Mouse (Mus musculus): ENCODE measurements around the gene Myo3b. TPM values are rescaled to one million over a fixed set of nuclear protein-coding genes. Genes with fewer than 3 reads are reported as not detected.

The Myo3b gene
- polyA plus RNA-seq, 1 experiment from 2014 or later = not detected

- no peak for ATAC-seq
- no peaks in the 10 kb centered on the region for H3K4me1 ChIP-seq (replicated peaks; ENCODE audit: control insufficient read depth, insufficient read depth, low read length)
- no peak overlapping the region for H3K4me2 ChIP-seq (replicated peaks; ENCODE audit: low read depth)
- TF ChIP-seq CTCF (IDR thresholded peaks at IDR 0.05; ENCODE audit: low read depth) = no peak
- no peaks in the 10 kb centered on the region for H3K36me3 ChIP-seq (ENCODE audit: control insufficient read depth, insufficient read depth)
- no peak overlapping the region for H3K9ac ChIP-seq (ENCODE audit: low read depth, low read length)
- 72% methylated on average over 10 of the region's 10 CpGs for WGBS
- no peak overlapping the region for H3K27ac ChIP-seq (ENCODE audit: low read depth, low read length)
- no peak overlapping the region for H3K4me3 ChIP-seq (ENCODE audit: low read depth, low read length)
- H3K27me3 ChIP-seq (replicated peaks; ENCODE audit: control insufficient read depth, insufficient read depth, low read length) = peaks cover 9% of the 10 kb centered on the region; the same call in 1 of the 2 replicates
- no peaks in the 10 kb centered on the region for H3K9me3 ChIP-seq (ENCODE audit: control insufficient read depth)
These were observed 87.4 kb downstream of the Myo3b start for GRCm38 (mm10) chr2:70126330-70126729.

DNA sequence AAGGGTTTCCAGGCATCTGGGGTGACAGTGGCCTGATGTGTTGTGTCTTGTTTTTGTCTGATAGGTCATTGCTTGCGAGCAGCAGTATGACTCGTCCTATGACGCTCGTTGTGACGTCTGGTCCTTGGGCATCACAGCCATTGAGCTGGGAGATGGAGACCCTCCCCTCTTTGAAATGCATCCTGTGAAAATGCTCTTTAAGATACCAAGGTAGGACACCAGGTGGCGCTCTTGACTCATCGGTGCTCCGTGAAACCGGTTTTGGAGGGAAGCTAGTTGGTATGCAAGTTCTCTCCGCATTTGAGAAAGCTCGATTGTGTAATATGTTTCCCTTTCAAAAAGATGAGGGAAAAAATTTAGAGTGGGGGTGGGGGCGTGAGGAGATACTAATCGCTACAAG lies 87.9 kb downstream of the Myo3b start:
- WGBS = 1% methylated on average over 13 of the region's 13 CpGs
- H3K9me3 ChIP-seq (ENCODE audit: control insufficient read depth) = no peaks in the 10 kb centered on the region
- ATAC-seq = no peak

DNA sequence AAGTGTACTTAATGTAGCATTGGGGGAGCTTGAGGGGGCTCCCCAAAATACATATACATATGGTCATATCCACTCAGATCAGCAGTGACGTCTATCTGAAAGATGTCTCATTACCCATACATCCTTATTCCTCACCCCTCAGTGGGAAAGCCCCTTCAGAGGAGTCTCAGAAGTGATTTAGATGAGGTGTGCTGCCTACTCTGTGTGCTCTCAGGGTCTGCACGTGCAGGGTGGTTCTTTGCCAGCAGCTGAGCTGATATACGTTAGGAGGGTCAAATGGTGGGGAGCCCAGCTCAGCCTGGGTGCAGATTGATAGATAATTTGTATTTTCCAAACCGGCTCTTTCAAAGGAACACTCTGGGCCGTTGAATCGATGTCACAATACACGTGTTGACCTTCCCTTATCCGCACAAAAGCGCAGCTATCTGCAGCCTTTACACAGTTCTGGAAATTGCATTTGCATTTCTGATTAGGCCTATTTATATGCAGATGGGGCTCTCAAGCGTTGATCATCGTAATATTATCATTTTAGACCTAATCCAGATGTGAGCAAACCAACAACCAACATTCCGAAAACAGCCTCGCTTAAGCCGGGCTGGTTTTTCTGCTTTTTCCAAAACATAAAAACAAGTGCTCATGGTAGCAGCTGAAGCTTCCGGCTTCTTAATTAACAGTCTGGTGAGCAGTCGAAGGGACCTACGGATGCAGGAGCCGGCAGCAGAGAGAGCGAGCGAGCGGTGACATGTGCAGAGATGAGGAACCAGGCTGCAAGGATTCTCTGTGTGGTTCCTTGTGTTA lies 88.6 kb downstream of the Myo3b start:
- no peaks in the 10 kb centered on the region for H3K9me3 ChIP-seq (ENCODE audit: control insufficient read depth)
- no peaks in the 10 kb centered on the region for H3K36me3 ChIP-seq (ENCODE audit: control insufficient read depth, insufficient read depth)
- no peak overlapping the region for H3K4me2 ChIP-seq (replicated peaks; ENCODE audit: low read depth)
- TF ChIP-seq CTCF (IDR thresholded peaks at IDR 0.05; ENCODE audit: low read depth) = no peak
- H3K9ac ChIP-seq (ENCODE audit: low read depth, low read length) = no peak overlapping the region
- no peaks in the 10 kb centered on the region for H3K4me1 ChIP-seq (replicated peaks; ENCODE audit: control insufficient read depth, insufficient read depth, low read length)
- ATAC-seq = no peak
- no peak overlapping the region for H3K4me3 ChIP-seq (ENCODE audit: low read depth, low read length)
- 17% methylated on average over 21 of the region's 21 CpGs for WGBS
- H3K27me3 ChIP-seq (replicated peaks; ENCODE audit: control insufficient read depth, insufficient read depth, low read length) = peaks cover 9% of the 10 kb centered on the region; the same call in 1 of the 2 replicates
- H3K27ac ChIP-seq (ENCODE audit: low read depth, low read length) = no peak overlapping the region

More for the DNA sequence above, 87.9 kb downstream of the Myo3b start:
- H3K9ac ChIP-seq (ENCODE audit: low read depth, low read length) = no peak overlapping the region
- no peak overlapping the region for H3K27ac ChIP-seq (ENCODE audit: low read depth, low read length)
- no peak overlapping the region for H3K4me3 ChIP-seq (ENCODE audit: low read depth, low read length)
- TF ChIP-seq CTCF (IDR thresholded peaks at IDR 0.05; ENCODE audit: low read depth) = peak; percentile 93
- H3K36me3 ChIP-seq (ENCODE audit: control insufficient read depth, insufficient read depth) = no peaks in the 10 kb centered on the region
- H3K4me2 ChIP-seq (replicated peaks; ENCODE audit: low read depth) = no peak overlapping the region; the same call in 1 of the 2 replicates
- peaks cover 9% of the 10 kb centered on the region; the same call in 1 of the 2 replicates for H3K27me3 ChIP-seq (replicated peaks; ENCODE audit: control insufficient read depth, insufficient read depth, low read length)
- H3K4me1 ChIP-seq (replicated peaks; ENCODE audit: control insufficient read depth, insufficient read depth, low read length) = no peaks in the 10 kb centered on the region

DNA sequence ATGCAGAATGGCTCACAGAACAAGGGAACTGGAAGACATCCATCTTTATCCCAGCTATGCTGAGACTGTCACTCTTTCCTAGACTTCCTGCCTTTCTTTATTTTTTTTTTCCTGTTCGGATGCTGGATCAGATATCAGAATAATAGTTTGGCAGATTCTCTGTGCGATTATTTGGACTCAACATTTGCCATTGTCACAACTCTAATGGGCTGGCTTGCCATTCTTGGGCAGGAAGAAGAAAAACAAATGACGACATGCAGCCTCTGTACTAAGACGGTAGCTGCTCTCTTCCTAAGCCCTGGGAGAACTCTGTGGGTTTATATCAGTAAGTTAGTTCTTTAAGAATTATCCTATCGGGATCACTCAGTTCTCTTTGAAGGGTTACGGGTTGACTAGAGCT lies 89.7 kb downstream of the Myo3b start:
- H3K4me2 ChIP-seq (replicated peaks; ENCODE audit: low read depth) = no peak overlapping the region
- TF ChIP-seq CTCF (IDR thresholded peaks at IDR 0.05; ENCODE audit: low read depth) = no peak
- WGBS = 62% methylated on average over 6 of the region's 6 CpGs
- no peak overlapping the region for H3K4me3 ChIP-seq (ENCODE audit: low read depth, low read length)
- H3K9ac ChIP-seq (ENCODE audit: low read depth, low read length) = no peak overlapping the region
- no peaks in the 10 kb centered on the region for H3K9me3 ChIP-seq (ENCODE audit: control insufficient read depth)
- ATAC-seq = no peak
- peaks cover 9% of the 10 kb centered on the region; the same call in 1 of the 2 replicates for H3K27me3 ChIP-seq (replicated peaks; ENCODE audit: control insufficient read depth, insufficient read depth, low read length)
- no peaks in the 10 kb centered on the region for H3K4me1 ChIP-seq (replicated peaks; ENCODE audit: control insufficient read depth, insufficient read depth, low read length)
- no peak overlapping the region for H3K27ac ChIP-seq (ENCODE audit: low read depth, low read length)
- no peaks in the 10 kb centered on the region for H3K36me3 ChIP-seq (ENCODE audit: control insufficient read depth, insufficient read depth)

DNA sequence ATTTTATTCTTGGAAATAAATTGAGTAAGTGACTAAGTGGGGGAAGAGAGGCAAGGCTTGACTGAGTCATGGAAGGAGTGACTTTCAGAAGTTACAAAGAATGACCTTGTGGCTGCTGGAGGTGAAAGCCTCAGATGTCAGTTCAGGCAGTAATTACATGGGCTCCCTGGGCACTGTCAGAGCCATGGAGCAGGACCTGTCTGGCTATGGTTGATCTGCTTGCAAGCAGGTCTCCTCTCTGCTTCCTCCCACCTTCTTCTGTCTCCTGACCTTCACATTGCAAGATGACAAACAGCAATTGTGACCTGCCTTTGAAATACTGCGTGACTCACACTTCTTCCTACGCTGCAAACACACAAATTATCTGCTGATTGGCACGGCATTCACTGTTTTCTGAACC lies 90.6 kb downstream of the Myo3b start:
- ATAC-seq = no peak
- no peak for TF ChIP-seq CTCF (IDR thresholded peaks at IDR 0.05; ENCODE audit: low read depth)
- Histone ChIP-seq H3K4me1 (replicated peaks; ENCODE audit: control insufficient read depth, insufficient read depth, low read length) (no peaks in the 10 kb centered on the region), H3K27ac (ENCODE audit: low read depth, low read length) (no peak overlapping the region), H3K4me2 (replicated peaks; ENCODE audit: low read depth) (no peak overlapping the region), H3K36me3 (ENCODE audit: control insufficient read depth, insufficient read depth) (no peaks in the 10 kb centered on the region), H3K9ac (ENCODE audit: low read depth, low read length) (no peak overlapping the region), H3K27me3 (replicated peaks; ENCODE audit: control insufficient read depth, insufficient read depth, low read length) (peaks cover 9% of the 10 kb centered on the region; the same call in 1 of the 2 replicates), H3K9me3 (ENCODE audit: control insufficient read depth) (no peaks in the 10 kb centered on the region), H3K4me3 (ENCODE audit: low read depth, low read length) (no peak overlapping the region)
- WGBS = 48% methylated on average over 3 of the region's 3 CpGs

DNA sequence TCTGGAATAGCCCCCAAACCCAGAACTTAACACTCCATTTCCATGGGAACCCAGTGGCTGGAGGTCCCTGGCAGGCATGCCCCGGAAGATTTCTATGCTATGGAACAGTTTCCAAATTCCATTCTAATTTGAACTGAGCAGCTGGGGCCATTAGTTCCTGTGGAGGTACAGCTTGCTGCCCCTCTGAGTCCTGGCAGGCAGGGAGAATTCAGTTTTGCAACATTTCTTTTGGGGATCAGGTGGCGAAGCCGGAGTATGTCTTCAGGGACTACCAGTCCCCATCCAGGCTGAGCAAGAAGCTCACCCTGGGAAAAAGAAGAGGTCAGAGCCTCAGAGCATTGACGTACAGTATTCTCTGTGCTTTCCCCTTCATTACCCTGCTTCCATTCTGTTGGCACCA lies 94.4 kb downstream of the Myo3b start:
- no peak for ATAC-seq
- Histone ChIP-seq H3K4me2 (replicated peaks; ENCODE audit: low read depth) (no peak overlapping the region), H3K36me3 (ENCODE audit: control insufficient read depth, insufficient read depth) (no peaks in the 10 kb centered on the region), H3K9me3 (ENCODE audit: control insufficient read depth) (no peaks in the 10 kb centered on the region), H3K4me3 (ENCODE audit: low read depth, low read length) (no peak overlapping the region), H3K27me3 (replicated peaks; ENCODE audit: control insufficient read depth, insufficient read depth, low read length) (no peaks in the 10 kb centered on the region), H3K4me1 (replicated peaks; ENCODE audit: control insufficient read depth, insufficient read depth, low read length) (no peaks in the 10 kb centered on the region), H3K9ac (ENCODE audit: low read depth, low read length) (no peak overlapping the region), H3K27ac (ENCODE audit: low read depth, low read length) (no peak overlapping the region)
- 88% methylated on average over 4 of the region's 4 CpGs for WGBS
- TF ChIP-seq CTCF (IDR thresholded peaks at IDR 0.05; ENCODE audit: low read depth) = no peak

Measured in intestine, postnatal 0 days (tissue).